Mouse (Mus musculus) skeletal muscle tissue, postnatal 0 days (tissue): ENCODE measurements around the gene Gm29582. TPM values are rescaled to one million over a fixed set of nuclear protein-coding genes. Genes with fewer than 3 reads are reported as not detected.

ENCODE experiments used
- polyA plus RNA-seq: library from polyadenylated mRNA; unstranded; fragments of >200 nt; fragmentation: Nextera tagmentation; extraction: Ambion mirVana; gene quantifications from 2 replicates; pipeline ENCODE4 v1.2.1, GENCODE M21; 2015

The Gm29582 gene
- polyA plus RNA-seq, result not detected in 2 replicates

GRCm38 (mm10) chrY:30738461-30738860 is at the start of gene Gm29582:
TSS of gene Gm29582 (minus strand) at chrY:30738561.

